Mouse (Mus musculus) ovary, postnatal 36 days (tissue): Measurements from ENCODE around the gene Ugt2b5.
A peak's percentile ranks its signal among the peaks of the same experiment; 100 is the strongest.
"Not testable (repeated sequence)": the region's sequence is repeated elsewhere in the genome, so short reads cannot be mapped to it uniquely, and the experiment has no call there.

Experiments
- DNase-seq: peaks from one replicate; pipeline ENCODE4 v3.0.0; 2022; ENCODE audit warnings: low spot score, mixed read lengths

Gene Ugt2b5

DNA sequence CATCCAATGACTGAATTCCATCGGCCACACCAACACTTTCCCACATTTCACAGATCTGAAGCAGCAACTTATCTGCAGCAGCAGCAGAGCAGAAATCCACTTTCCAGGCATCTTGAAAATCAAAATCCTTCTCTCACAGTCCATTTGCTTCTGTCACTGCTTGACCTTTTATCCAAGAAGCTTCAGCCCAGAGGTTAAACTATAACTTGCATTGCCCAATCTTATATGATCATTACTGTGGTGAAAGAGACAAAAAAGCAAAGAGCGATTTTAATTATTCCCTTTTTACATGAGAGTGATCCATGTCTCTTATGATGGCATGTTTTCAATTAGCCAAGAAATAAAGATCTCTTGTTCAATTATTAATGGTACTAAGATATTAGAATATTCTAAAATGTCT, at the start of gene Ugt2b5:
Gene Ugt2b5 (minus strand): TSS at position 123 of the 400 bp plus-strand sequence.
- not testable (repeated sequence) for DNase-seq

GRCm38 (mm10) chr5:87175780-87176179, 35.7 kb upstream of the Ugt2b5 start:
- DNase-seq = not testable (repeated sequence)

GRCm38 (mm10) chr5:87174671-87175070, 34.6 kb upstream of the Ugt2b5 start:
- DNase-seq = no peak

DNA sequence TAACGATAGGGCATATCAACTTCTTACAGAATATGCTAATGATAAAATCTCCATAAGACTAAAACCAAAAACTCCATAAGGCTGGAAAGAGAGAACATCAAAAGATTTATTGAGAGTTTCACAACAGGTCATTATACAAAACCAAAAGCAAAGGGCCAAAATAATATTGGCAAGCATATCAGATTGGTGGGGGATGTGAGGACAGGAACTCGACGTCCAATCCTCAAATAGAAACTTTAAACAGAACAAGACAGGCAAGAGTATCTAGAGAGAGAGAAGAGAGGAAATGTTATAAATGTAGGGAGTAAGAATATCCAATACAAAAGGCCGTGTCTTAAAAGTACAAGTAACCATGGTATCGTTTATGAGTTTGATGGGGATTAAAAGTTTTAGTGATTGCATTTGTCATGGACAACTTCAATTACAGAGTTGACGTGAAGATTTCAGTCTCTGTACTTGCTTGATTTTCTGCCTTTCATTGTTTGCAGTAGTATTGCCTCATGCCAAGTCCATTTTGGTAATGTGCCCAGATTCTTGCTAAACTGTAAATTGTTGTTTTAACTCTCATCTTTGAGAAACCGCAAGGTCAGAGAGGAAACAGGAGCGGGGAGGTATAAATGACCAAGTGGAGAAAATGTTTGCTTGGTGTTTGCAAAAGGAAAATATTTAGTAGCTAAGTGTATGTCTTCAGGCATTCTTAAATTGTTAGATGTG, 7.8 kb upstream of the Ugt2b5 start:
- no peak for DNase-seq

GRCm38 (mm10) chr5:87142865-87143456, 2.8 kb upstream of the Ugt2b5 start:
- DNase-seq = peak; percentile 4

DNA sequence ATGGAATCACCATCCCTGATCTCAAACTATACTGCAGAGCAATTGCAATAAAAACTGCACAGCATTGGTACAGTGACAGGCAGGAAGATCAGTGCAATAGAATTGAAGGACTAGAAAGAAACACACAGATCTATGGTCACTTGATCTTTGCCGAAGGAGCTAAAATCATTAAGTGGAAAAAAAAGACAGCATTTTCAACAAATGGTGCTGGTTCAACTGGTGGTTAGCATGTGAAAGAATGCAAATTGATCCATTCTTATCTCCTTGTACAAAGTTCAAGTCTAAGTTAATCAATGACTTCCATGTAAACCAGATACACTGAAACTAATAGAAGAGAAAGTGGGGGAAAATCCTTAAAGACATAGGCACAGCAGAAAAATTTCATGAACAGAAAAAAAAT, 36.4 kb downstream of the Ugt2b5 start:
- not testable (repeated sequence) for DNase-seq

DNA sequence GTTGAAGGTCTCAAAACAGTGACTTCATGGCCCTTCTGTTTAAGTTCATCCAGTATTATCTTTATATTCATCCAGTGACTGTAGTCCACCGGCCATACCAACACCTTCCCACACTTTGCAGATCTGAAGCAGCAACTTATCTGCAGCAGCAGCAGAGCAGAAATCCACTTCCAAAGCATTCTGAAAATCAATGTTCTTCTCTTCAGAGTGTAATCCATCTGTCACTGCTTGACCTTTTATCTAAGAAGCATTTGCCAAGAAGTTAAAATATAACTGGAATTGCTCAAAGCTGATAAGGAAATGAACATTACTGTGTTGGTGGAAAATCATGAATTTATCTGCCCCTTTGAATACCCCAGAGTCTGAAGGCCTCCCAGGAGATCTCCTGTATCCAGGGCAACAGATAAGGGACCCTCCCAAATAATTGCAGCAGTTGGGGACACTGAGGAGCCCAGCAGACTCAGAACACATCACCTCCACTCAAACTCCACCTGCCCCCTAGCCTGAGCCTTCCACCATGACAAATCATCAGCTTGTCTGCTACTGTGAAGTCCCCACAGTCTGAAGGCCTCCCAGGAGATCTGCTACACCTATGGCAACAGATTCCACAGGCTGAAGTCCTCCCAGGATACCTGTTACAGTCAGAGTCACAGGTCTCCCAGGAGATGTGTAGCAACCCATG, 47.6 kb downstream of the Ugt2b5 start, which contains the start of gene Ugt2b36:
Gene Ugt2b36 (minus strand): TSS at position 210 of the 682 bp plus-strand sequence.
- no peak for DNase-seq

GRCm38 (mm10) chr5:87091111-87091510, 49.0 kb downstream of the Ugt2b5 start:
- DNase-seq = no peak

GRCm38 (mm10) chr5:87089264-87089663, 50.9 kb downstream of the Ugt2b5 start:
- DNase-seq = no peak

- DNase-seq = no peak
Observed at GRCm38 (mm10) chr5:87086269-87086668, 53.8 kb downstream of the Ugt2b5 start.
